Mouse (Mus musculus) forebrain, embryonic 13.5 days (tissue): ENCODE results near the gene Cobll1. TPM values are rescaled to one million over a fixed set of nuclear protein-coding genes. Genes with fewer than 3 reads are reported as not detected.

Experiments used
- ATAC-seq: fragments of 200-750 bp; cut with Nextera tagmentation; 2 replicates; pipeline ENCODE4 v1.8.0; 2017
- H3K27ac ChIP-seq: fragments of 300-500 bp; sonication (generic); 2 replicates; pipeline ENCODE4 v1.5.1; 2015; ENCODE audit warnings: inconsistent platforms, mild to moderate bottlenecking, moderate library complexity
- H3K27me3 ChIP-seq: fragments of 300-500 bp; sonication (generic); 2 replicates; pipeline ENCODE4 v1.6.1; 2015; ENCODE audit warnings: mild to moderate bottlenecking, inconsistent platforms
- H3K36me3 ChIP-seq: fragments of 300-500 bp; sonication (generic); 2 replicates; pipeline ENCODE4 v1.6.1; 2015; ENCODE audit warnings: mild to moderate bottlenecking, inconsistent platforms; ENCODE audit not compliant: poor library complexity, severe bottlenecking
- H3K4me1 ChIP-seq: fragments of 300-500 bp; sonication (generic); 2 replicates; pipeline ENCODE4 v1.6.1; 2015; ENCODE audit warnings: inconsistent platforms
- H3K4me2 ChIP-seq: fragments of 300-500 bp; sonication (generic); 2 replicates; pipeline ENCODE4 v1.6.1; 2015; ENCODE audit warnings: inconsistent platforms, mild to moderate bottlenecking, moderate library complexity
- H3K4me3 ChIP-seq: fragments of 300-500 bp; sonication (generic); 2 replicates; pipeline ENCODE4 v1.5.1; 2015; ENCODE audit warnings: mild to moderate bottlenecking, inconsistent platforms
- H3K9ac ChIP-seq: fragments of 300-500 bp; sonication (generic); 2 replicates; pipeline ENCODE4 v1.6.1; 2015; ENCODE audit warnings: mild to moderate bottlenecking, inconsistent platforms
- H3K9me3 ChIP-seq: fragments of 300-500 bp; sonication (generic); replicated peaks from 2 replicates; pipeline ENCODE4 v1.6.1; 2016; ENCODE audit warnings: inconsistent platforms
- WGBS: fragments of 180-500 bp; shearing (Covaris S2); methylation state at CpG from one replicate; pipeline ENCODE4 v1.1.7; 2015; 5-methylcytosine and 5-hydroxymethylcytosine counted together
- polyA plus RNA-seq: library from polyadenylated mRNA; unstranded; fragments of >200 nt; fragmentation: Nextera tagmentation; extraction: Ambion mirVana; gene quantifications from 2 replicates; pipeline ENCODE4 v1.2.1, GENCODE M21; 2015

Gene Cobll1
- polyA plus RNA-seq, 1 experiment from 2014 or later: 2.7 TPM

DNA sequence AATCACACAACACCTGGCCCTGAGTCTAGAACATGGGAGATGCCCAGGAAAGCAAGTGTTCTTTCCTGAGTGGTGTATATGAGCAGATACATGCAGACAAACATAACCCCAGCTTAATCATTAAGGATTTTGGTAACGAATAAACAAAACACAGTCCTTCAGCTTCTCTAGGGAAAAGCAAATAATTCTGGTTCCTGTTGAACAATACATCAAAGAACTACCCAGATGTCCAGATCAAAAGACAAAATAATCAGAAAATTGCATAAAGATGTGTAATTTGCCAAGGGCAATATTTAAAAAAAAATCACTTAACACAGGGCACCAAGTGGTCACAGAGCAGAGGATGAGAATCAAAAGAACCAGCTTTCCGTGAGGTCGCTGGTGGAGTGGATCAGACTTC lies 115.5 kb downstream of the Cobll1 start:
- H3K4me2 ChIP-seq: no peak overlapping the region
- WGBS: 80% methylated on average over 3 of the region's 3 CpGs
- 0 out of 2 replicates have a peak, but pooled peaks cover 8% of the 10 kb centered on the region for H3K4me1 ChIP-seq

DNA sequence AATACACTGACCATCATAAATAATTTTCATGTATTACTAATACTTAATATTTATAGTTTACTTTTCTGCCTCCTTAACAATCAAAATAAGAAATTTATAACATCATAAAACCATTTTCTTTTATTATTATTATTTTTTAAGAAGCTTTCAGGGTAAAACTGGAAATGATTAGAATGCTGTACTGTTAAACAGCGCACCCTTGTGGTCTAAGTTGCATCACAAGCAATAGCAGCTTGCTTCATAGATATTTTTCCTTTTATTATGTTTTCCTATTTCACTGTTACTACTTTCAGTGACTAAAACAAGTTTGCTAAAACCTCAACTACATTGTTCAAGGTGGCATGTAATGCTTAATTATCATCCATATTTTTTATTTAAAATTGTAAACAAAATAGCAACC lies 117.8 kb downstream of the Cobll1 start:
- Histone ChIP-seq H3K27ac (no peak overlapping the region), H3K4me2 (no peak overlapping the region), H3K36me3 (no peaks in the 10 kb centered on the region), H3K4me1 (0 out of 2 replicates have a peak, but pooled peaks cover 6% of the 10 kb centered on the region), H3K4me3 (no peak overlapping the region), H3K9me3 (no peaks in the 10 kb centered on the region), H3K27me3 (no peaks in the 10 kb centered on the region), H3K9ac (no peak overlapping the region)
- WGBS: 9% methylated on average over 1 of the region's 1 CpGs
- no peak for ATAC-seq

More for the DNA sequence above, 115.5 kb downstream of the Cobll1 start:
- ATAC-seq: no peak
- Histone ChIP-seq H3K27me3 (no peaks in the 10 kb centered on the region), H3K9ac (no peak overlapping the region), H3K4me3 (no peak overlapping the region), H3K36me3 (no peaks in the 10 kb centered on the region), H3K9me3 (no peaks in the 10 kb centered on the region), H3K27ac (no peak overlapping the region)

DNA sequence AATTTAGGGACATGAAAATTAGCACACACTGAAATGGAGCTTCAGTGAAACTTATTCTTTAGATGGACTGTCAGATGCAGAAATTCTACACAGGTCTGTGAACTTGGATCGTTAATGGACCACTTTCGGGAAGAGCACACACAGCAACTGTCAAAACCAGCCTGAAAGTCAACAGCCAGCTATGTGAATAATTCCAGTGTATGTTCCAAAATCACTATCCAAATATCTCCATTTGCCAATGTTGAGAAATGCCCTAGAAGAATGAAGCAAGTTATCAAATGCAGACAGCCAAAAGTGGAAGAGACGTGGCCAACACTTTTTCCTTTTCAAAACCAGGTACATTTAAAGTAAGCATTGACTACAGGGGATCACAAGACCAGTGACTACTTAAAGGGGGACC lies 118.2 kb downstream of the Cobll1 start:
- Histone ChIP-seq H3K9ac (no peak overlapping the region), H3K4me3 (no peak overlapping the region), H3K4me1 (0 out of 2 replicates have a peak, but pooled peaks cover 2% of the 10 kb centered on the region), H3K36me3 (no peaks in the 10 kb centered on the region), H3K27me3 (no peaks in the 10 kb centered on the region), H3K27ac (no peak overlapping the region), H3K9me3 (no peaks in the 10 kb centered on the region), H3K4me2 (no peak overlapping the region)
- WGBS: 70% methylated on average over 3 of the region's 3 CpGs
- ATAC-seq: no peak

DNA sequence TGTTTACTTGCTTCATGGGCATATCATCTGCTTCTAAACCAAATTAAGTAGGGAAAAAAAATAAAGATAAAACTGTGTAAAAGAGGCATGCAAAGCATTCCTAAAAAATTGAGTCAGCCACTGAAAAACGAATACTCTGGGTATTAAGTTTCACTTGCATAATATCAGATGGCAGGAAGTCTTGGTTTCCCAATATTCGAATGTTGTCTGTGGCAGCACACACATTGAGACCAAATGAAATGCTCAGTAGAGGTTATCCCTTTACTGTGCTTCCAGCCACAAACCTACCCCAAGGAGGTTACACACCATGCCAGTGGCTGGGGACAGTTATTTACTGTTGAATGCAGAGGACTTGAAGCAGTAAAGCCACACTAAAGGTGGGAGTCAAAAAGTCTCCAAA lies 119.1 kb downstream of the Cobll1 start:
- Histone ChIP-seq H3K9ac (no peak overlapping the region), H3K4me3 (no peak overlapping the region), H3K9me3 (no peaks in the 10 kb centered on the region), H3K27me3 (no peaks in the 10 kb centered on the region), H3K36me3 (no peaks in the 10 kb centered on the region), H3K4me2 (no peak overlapping the region), H3K27ac (no peak overlapping the region), H3K4me1 (no peaks in the 10 kb centered on the region)
- ATAC-seq: no peak
- 85% methylated on average over 2 of the region's 2 CpGs for WGBS

DNA sequence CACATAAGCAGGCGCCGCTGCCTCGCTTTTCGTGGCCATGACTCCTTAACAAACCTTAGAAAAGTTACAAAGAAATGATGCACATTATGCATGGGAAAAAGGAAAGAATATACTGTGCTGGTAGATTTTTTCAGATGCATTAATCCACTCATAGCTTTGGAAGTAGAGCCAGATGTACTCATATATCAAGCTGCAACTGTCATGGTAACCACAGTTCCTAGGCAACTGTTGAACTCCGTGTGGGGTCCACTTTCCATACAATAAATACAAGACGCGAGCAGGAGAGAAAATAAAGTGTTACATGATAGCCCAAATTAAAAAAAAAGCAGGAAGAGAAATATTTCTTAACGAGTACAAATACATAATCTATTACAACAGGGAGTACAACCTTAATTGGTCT lies 119.5 kb downstream of the Cobll1 start:
- Histone ChIP-seq H3K4me1 (no peaks in the 10 kb centered on the region), H3K9me3 (no peaks in the 10 kb centered on the region), H3K27ac (no peak overlapping the region), H3K27me3 (no peaks in the 10 kb centered on the region), H3K4me2 (no peak overlapping the region), H3K36me3 (no peaks in the 10 kb centered on the region), H3K4me3 (no peak overlapping the region), H3K9ac (no peak overlapping the region)
- 69% methylated on average over 8 of the region's 8 CpGs for WGBS
- no peak for ATAC-seq

DNA sequence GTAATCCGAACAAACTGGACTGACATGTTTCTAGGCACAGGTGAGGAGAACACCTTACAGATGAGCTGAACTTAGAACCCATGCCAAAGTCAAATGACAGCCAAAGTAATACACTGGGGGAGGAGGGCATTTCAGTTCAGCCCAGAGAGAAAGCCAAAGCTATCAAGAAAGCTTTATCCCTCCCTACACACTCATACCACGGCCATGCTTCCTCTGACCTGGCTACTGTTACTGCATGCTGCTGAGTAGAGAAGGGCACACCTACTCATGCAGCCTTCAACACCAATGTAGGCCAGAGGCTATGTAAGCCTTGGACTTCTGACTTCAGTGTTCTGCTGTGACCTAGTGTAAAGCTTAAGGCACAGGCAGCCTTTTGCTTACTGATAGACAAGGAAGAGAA lies 120.1 kb downstream of the Cobll1 start:
- H3K36me3 ChIP-seq: no peaks in the 10 kb centered on the region
- ATAC-seq: no peak
- 85% methylated on average over 2 of the region's 2 CpGs for WGBS
- H3K9ac ChIP-seq: no peak overlapping the region
- H3K27ac ChIP-seq: no peak overlapping the region
- no peaks in the 10 kb centered on the region for H3K4me1 ChIP-seq
- no peak overlapping the region for H3K4me3 ChIP-seq
- no peaks in the 10 kb centered on the region for H3K27me3 ChIP-seq
- H3K9me3 ChIP-seq: no peaks in the 10 kb centered on the region
- H3K4me2 ChIP-seq: no peak overlapping the region

DNA sequence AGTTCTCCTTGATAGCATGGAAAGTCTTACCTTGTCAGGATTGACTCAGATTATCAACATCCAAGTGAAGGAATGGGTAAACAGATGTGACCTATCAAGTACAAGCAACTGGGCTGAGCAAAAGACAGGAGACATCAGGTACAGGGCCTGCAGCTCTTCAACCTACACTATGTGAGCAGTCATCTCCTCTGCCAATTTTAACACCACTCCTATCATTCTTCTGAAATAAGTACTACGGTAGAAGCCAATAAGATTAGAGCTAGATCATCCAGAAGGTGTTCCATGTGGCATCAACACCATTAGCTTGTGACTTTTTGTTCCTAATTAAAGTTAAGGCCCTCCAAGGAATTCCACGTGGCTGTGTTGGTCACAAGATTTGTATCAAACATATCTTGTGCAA lies 121.3 kb downstream of the Cobll1 start:
- ATAC-seq: no peak
- H3K9ac ChIP-seq: no peak overlapping the region
- no peaks in the 10 kb centered on the region for H3K27me3 ChIP-seq
- H3K4me3 ChIP-seq: no peak overlapping the region
- H3K4me1 ChIP-seq: no peaks in the 10 kb centered on the region
- no peak overlapping the region for H3K4me2 ChIP-seq
- no peaks in the 10 kb centered on the region for H3K36me3 ChIP-seq
- H3K27ac ChIP-seq: no peak overlapping the region
- no peaks in the 10 kb centered on the region for H3K9me3 ChIP-seq
- 87% methylated on average over 2 of the region's 2 CpGs for WGBS

DNA sequence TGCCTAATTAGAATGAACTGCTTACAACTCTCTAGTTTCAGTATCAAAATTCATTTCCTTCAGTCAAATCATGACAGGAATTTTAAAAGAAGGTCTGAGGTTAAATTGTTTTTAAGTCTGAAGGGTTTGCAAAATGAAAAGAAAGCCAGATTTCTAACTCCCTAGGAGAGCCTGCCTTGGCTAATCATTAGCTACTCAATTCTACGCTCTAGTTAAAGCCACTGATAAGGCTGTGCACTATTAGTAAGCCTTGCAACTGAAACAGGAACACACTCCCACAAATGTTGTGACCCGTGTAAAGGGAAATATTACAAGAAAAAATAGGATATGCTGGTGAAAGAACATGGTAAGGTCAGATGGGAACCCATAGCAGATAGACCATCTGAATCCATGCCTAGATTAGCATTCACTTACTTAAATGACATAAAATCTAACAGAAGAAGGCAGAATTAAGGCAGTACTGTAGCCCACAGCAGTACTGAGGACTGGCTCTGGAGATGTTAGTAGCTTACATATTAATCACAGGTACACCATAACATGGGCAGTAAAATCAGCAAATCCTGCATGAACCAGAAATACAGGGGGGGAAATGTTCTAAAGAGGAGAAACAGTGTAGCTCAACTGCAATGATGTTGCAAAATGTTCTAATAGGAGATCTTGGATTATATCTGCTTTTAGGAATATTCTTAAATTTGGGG lies 122.6 kb downstream of the Cobll1 start:
- H3K9ac ChIP-seq: no peak overlapping the region
- no peaks in the 10 kb centered on the region for H3K27me3 ChIP-seq
- H3K4me2 ChIP-seq: no peak overlapping the region
- no peaks in the 10 kb centered on the region for H3K4me1 ChIP-seq
- no peak overlapping the region for H3K4me3 ChIP-seq
- WGBS: 88% methylated on average over 2 of the region's 2 CpGs
- no peaks in the 10 kb centered on the region for H3K36me3 ChIP-seq
- no peaks in the 10 kb centered on the region for H3K9me3 ChIP-seq
- H3K27ac ChIP-seq: no peak overlapping the region
- no peak for ATAC-seq

DNA sequence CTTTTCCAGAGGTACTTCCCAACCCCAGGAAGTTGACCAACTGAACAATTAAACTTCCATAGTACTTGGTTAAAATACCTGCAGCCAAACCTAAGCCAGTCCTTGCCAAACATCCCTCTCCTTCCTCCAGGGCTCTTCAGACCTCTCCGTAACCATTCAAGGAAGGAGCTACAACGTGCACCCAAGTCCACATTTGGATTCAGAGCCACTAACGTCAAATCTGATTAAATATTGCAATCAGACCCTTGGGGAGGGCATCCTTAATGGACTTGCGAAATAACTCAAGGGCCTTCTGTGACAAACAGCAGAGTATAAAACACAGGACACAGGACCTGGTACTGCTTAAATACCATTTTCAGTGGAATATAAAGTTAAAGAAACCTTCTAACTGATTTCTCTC lies 126.0 kb downstream of the Cobll1 start:
- no peaks in the 10 kb centered on the region for H3K4me1 ChIP-seq
- no peak for ATAC-seq
- H3K9ac ChIP-seq: no peak overlapping the region
- no peaks in the 10 kb centered on the region for H3K27me3 ChIP-seq
- no peak overlapping the region for H3K4me2 ChIP-seq
- 89% methylated on average over 4 of the region's 4 CpGs for WGBS
- H3K36me3 ChIP-seq: no peaks in the 10 kb centered on the region
- H3K4me3 ChIP-seq: no peak overlapping the region
- H3K9me3 ChIP-seq: no peaks in the 10 kb centered on the region
- no peak overlapping the region for H3K27ac ChIP-seq

DNA sequence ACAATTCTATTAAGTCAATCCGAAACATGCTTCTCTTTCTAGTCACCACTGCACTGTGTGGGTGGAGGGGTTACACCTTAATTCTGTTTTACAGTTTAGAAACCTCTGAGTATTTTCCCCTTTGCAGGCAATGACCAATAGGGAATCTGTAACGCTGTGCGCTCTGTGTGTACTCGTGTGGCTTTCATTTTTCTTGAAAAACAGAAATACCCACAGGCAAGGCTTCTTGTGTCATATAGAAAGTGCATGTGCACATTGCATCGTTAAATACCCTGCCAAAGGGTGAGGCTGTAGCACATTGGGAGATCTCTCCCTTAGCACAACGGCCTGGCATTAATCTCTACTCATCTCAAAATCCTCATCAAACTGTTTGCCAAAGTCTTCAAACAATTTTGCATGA lies 134.6 kb downstream of the Cobll1 start:
- 84% methylated on average over 6 of the region's 6 CpGs for WGBS
- no peaks in the 10 kb centered on the region for H3K36me3 ChIP-seq
- H3K27ac ChIP-seq: no peak overlapping the region
- no peaks in the 10 kb centered on the region for H3K4me1 ChIP-seq
- no peak overlapping the region for H3K4me3 ChIP-seq
- no peaks in the 10 kb centered on the region for H3K9me3 ChIP-seq
- H3K4me2 ChIP-seq: no peak overlapping the region
- no peak for ATAC-seq
- no peaks in the 10 kb centered on the region for H3K27me3 ChIP-seq
- H3K9ac ChIP-seq: no peak overlapping the region

DNA sequence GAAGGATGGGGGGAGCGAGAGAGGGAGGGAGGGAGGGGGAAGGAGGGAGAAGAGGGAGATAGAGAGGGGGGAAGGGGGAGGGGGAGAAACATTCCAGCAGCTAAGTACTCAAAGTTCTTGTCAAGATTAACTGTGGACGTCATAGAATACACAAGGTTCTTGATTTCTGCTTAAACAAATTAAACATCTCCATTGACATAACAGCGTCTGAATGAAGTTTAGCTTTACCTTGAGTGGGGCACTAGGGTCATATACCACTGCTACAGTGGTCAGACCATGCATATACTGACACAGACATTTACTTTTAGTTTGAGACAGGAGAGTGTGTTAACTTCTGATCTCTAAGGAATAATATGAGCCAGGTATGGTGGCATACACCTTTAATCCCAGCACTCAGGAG lies 135.4 kb downstream of the Cobll1 start:
- no peak overlapping the region for H3K4me3 ChIP-seq
- WGBS: 75% methylated on average over 3 of the region's 3 CpGs

DNA sequence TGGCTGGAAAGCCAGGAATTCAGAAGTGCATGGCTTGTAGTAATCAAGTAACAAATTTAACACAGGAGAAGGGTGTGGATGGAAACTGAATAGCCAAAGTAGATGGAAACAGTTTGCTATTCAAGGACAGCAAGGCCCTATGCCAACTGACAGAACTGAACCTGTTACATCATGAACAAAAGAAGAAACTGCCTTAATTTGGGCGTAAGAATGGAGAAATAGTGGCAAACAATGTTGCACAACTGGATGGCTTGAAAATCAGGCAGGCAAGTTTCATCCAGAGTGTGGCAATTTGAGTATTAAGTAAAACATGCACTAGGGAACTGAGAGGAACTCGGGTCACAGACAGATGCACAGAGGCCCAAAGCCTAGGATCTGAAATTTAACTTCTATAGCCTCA lies 137.8 kb downstream of the Cobll1 start:
- WGBS: 85% methylated on average over 2 of the region's 2 CpGs
- Histone ChIP-seq H3K9ac (no peak overlapping the region), H3K9me3 (no peaks in the 10 kb centered on the region), H3K4me1 (no peaks in the 10 kb centered on the region), H3K27me3 (no peaks in the 10 kb centered on the region), H3K4me3 (no peak overlapping the region), H3K36me3 (no peaks in the 10 kb centered on the region), H3K4me2 (no peak overlapping the region), H3K27ac (no peak overlapping the region)
- ATAC-seq: no peak

More for the DNA sequence above, 135.4 kb downstream of the Cobll1 start:
- H3K4me1 ChIP-seq: no peaks in the 10 kb centered on the region
- H3K36me3 ChIP-seq: no peaks in the 10 kb centered on the region
- no peaks in the 10 kb centered on the region for H3K27me3 ChIP-seq
- H3K9ac ChIP-seq: no peak overlapping the region
- no peaks in the 10 kb centered on the region for H3K9me3 ChIP-seq
- H3K4me2 ChIP-seq: no peak overlapping the region
- no peak overlapping the region for H3K27ac ChIP-seq
- ATAC-seq: no peak

DNA sequence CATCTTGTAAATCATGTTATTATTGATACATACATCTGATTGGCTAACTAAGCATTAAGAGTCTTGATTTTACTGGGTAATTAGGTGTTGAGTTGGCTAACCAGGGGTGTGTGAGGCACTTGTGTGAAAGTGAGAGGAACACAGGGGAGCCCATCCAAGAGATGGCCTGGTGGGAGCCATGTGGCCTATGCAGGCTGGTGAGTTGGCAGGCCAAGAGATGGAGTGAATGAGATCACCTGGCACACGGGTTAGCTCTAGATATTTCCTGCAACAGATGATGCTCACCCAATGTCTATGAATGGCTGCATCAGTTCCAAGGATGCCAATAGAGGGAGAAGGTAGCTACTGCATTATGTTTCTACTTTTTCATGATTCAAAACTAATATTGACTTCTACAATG lies 139.2 kb downstream of the Cobll1 start:
- Histone ChIP-seq H3K36me3 (no peaks in the 10 kb centered on the region), H3K4me2 (no peak overlapping the region), H3K27ac (no peak overlapping the region), H3K4me1 (no peaks in the 10 kb centered on the region), H3K9me3 (no peaks in the 10 kb centered on the region), H3K27me3 (no peaks in the 10 kb centered on the region), H3K9ac (no peak overlapping the region), H3K4me3 (no peak overlapping the region)
- ATAC-seq: no peak
- WGBS: 86% methylated on average over 1 of the region's 1 CpGs
